Mouse (Mus musculus): ENCODE measurements around the gene Nnat. TPM values are rescaled to one million over a fixed set of nuclear protein-coding genes. Genes with fewer than 3 reads are reported as not detected.

The Nnat gene
- polyA plus RNA-seq (2014; fragmentation: Illumina TruSeq; extraction: RNeasy Lipid Tissue Mini Kit (QIAGEN cat#74804); ENCODE audit: low read depth, low replicate concordance): not detected

GRCm38 (mm10) chr2:157559858-157560257 is at the start of gene Nnat:
Nnat (plus strand) TSS chr2:157560078.

GRCm38 (mm10) chr2:157571224-157571832 is 11.4 kb downstream of the Nnat start, which contains the start of gene Blcap:
Blcap (minus strand) TSS chr2:157571274.

Other genes starting within 250 kb of the Nnat start
- gene Ghrh, start 212.6 kb upstream of the Nnat start, polyA plus RNA-seq (2014; fragmentation: Illumina TruSeq; extraction: RNeasy Lipid Tissue Mini Kit (QIAGEN cat#74804); ENCODE audit: low read depth, low replicate concordance): not detected
- gene Manbal, start 192.5 kb upstream of the Nnat start, polyA plus RNA-seq (2014; fragmentation: Illumina TruSeq; extraction: RNeasy Lipid Tissue Mini Kit (QIAGEN cat#74804); ENCODE audit: low read depth, low replicate concordance): 5.1 TPM
- gene Src, start 141.6 kb upstream of the Nnat start, polyA plus RNA-seq (2014; fragmentation: Illumina TruSeq; extraction: RNeasy Lipid Tissue Mini Kit (QIAGEN cat#74804); ENCODE audit: low read depth, low replicate concordance): 1.1 TPM
- 22.2 TPM for gene Blcap, start 11.2 kb downstream of the Nnat start, polyA plus RNA-seq (2014; fragmentation: Illumina TruSeq; extraction: RNeasy Lipid Tissue Mini Kit (QIAGEN cat#74804); ENCODE audit: low read depth, low replicate concordance)
- gene Ctnnbl1, start 177.3 kb downstream of the Nnat start, polyA plus RNA-seq (2014; fragmentation: Illumina TruSeq; extraction: RNeasy Lipid Tissue Mini Kit (QIAGEN cat#74804); ENCODE audit: low read depth, low replicate concordance): 1.6 TPM

Measured in kidney, adult 10 weeks (tissue).